10 mouse cellular contexts compared by ENCODE assay signal in genomic region chrX:56769838-56770237, GRCm38 (mm10). TPM values are rescaled to one million over a fixed set of nuclear protein-coding genes. Genes with fewer than 3 reads are reported as not detected.
DNase-seq lines count a peak whose midpoint lies in the region; TF ChIP-seq lines count a peak whose summit lies in the region.
"Had no signal": no experiment of that assay in that cellular context is flagged by ENCODE, and none has a peak within 500 bp of the region (broad histone marks: within the 10 kb centered on the region; RNA-seq: fewer than 3 reads in every experiment).

No protein-coding gene starts in this region.

- no peaks in the 10 kb centered on the region for H3K27me3 ChIP-seq in kidney, adult 2 months (replicated peaks; ENCODE audit: control insufficient read depth, insufficient read depth, low read length)
- no peaks in the 10 kb centered on the region for H3K27me3 ChIP-seq in small intestine, adult 2 months (ENCODE audit: control insufficient read depth, insufficient read depth, low read length)
- H3K27me3 ChIP-seq: liver, embryonic 13.5 days; midbrain, embryonic 13.5 days had no signal

- no peaks in the 10 kb centered on the region for H3K36me3 ChIP-seq in kidney, adult 2 months (ENCODE audit: control insufficient read depth, insufficient read depth, low read length)
- H3K36me3 ChIP-seq in small intestine, adult 2 months (ENCODE audit: control insufficient read depth, insufficient read depth, low read length), result no peaks in the 10 kb centered on the region
- H3K36me3 ChIP-seq: liver, embryonic 13.5 days; midbrain, embryonic 13.5 days had no signal

- no peak for TF ChIP-seq CTCF in kidney, adult 2 months (conservative IDR thresholded peaks at IDR 0.05; ENCODE audit: insufficient read depth, insufficient read length, low read depth, low read length)
- no peak for TF ChIP-seq CTCF in small intestine, adult 2 months (IDR thresholded peaks at IDR 0.05; ENCODE audit: extremely low read depth, insufficient read length, insufficient replicate concordance, low read depth, low read length)

- H3K4me3 ChIP-seq in kidney, adult 2 months (ENCODE audit: insufficient read depth, low read depth, low read length), result no peak overlapping the region
- H3K4me3 ChIP-seq in small intestine, adult 2 months (ENCODE audit: low read depth, low read length), result no peak overlapping the region
- H3K4me3 ChIP-seq: liver, embryonic 13.5 days; midbrain, embryonic 13.5 days had no signal

- TF ChIP-seq POLR2A in kidney, adult 2 months (IDR thresholded peaks at IDR 0.05; ENCODE audit: low read depth, low read length), result no peak
- TF ChIP-seq POLR2A in small intestine, adult 2 months (IDR thresholded peaks at IDR 0.05; ENCODE audit: low read depth, low read length), result no peak

- H3K4me1 ChIP-seq in kidney, adult 2 months (ENCODE audit: control insufficient read depth, insufficient read depth, low read length), result peaks cover 7% of the 10 kb centered on the region
- 0 out of 2 replicates have a peak, but pooled peaks cover 4% of the 10 kb centered on the region for H3K4me1 ChIP-seq in small intestine, adult 2 months (ENCODE audit: control insufficient read depth, insufficient read depth, insufficient read length, low read length)
- H3K4me1 ChIP-seq: liver, embryonic 13.5 days; midbrain, embryonic 13.5 days had no signal

- DNase-seq in kidney, adult 2 months, result peak; percentile 84
- DNase-seq in kidney, postnatal 4 days, result no peak
- peak; percentile 42 for DNase-seq in Muller cell, postnatal 12 days (ENCODE audit: inconsistent ontology term)
- DNase-seq in kidney, postnatal 36 days, result peak; percentile 46 to 74
- DNase-seq in urinary bladder, postnatal 25 days (ENCODE audit: low spot score), result no peak
- DNase-seq in layer of hippocampus, adult 9-10 months (ENCODE audit: low spot score), result no peak
- DNase-seq: cerebellum, postnatal 14 days; liver, embryonic 13.5 days had no signal

- H3K27ac ChIP-seq in kidney, adult 2 months (ENCODE audit: insufficient read depth, low read depth, low read length), result peak overlapping the region; percentile 60; the same call in 1 of the 2 replicates
- H3K27ac ChIP-seq in small intestine, adult 2 months (ENCODE audit: insufficient read depth, low read depth, low read length), result peak overlapping the region; percentile 65
- H3K27ac ChIP-seq: liver, embryonic 13.5 days; midbrain, embryonic 13.5 days had no signal

RNA-seq across cellular contexts. Expression of gene Fhl1, which starts 38.3 kb away (rescaled TPM):
- 155 and 165 TPM in 2 replicates for polyA plus RNA-seq in kidney, adult 2 months (2012; rRNA removed)
- polyA plus RNA-seq in small intestine, adult 2 months (2012; rRNA removed), result 63.3 and 119 TPM in 2 replicates

RNA-seq across cellular contexts. Expression of gene Map7d3, which starts 52.3 kb away (rescaled TPM):
- polyA plus RNA-seq in kidney, adult 2 months (2012; rRNA removed), result 0.02 and 0.10 TPM in 2 replicates
- not detected in 2 replicates for polyA plus RNA-seq in small intestine, adult 2 months (2012; rRNA removed)

Comparison
In these comparisons a context has a peak if more than half of its experiments do, and no peak if none do; other contexts are left out.
1. DNase-seq: peak in kidney, adult 2 months (single experiment), Muller cell, postnatal 12 days (single experiment) and kidney, postnatal 36 days (2 of 2); none in kidney, postnatal 4 days (0 of 2), urinary bladder, postnatal 25 days (single experiment) and layer of hippocampus, adult 9-10 months (single experiment).